Mouse (Mus musculus) neural tube, embryonic 12.5 days (tissue): ENCODE measurements at regions not wholly inside any gene's neighbourhood (a gene's known extent, or its start where the extent isn't known, plus 50 kb on each side); places are given as distances from the start of the nearest gene placed in this dataset.

Experiments used
- ATAC-seq: fragments of 200-750 bp; cut with Nextera tagmentation; 2 replicates; pipeline ENCODE4 v1.8.0; 2017; ENCODE audit warnings: low read depth, mild to moderate bottlenecking, moderate TSS enrichment, moderate library complexity; ENCODE audit not compliant: low FRiP score
- H3K27ac ChIP-seq: fragments of 300-500 bp; sonication (generic); 2 replicates; pipeline ENCODE4 v1.5.1; 2016
- H3K27me3 ChIP-seq: fragments of 300-500 bp; sonication (generic); replicated peaks from 2 replicates; pipeline ENCODE4 v1.6.1; 2016; ENCODE audit warnings: mild to moderate bottlenecking
- H3K36me3 ChIP-seq: fragments of 300-500 bp; sonication (generic); 2 replicates; pipeline ENCODE4 v1.6.1; 2016; ENCODE audit warnings: mild to moderate bottlenecking
- H3K4me1 ChIP-seq: fragments of 300-500 bp; sonication (generic); 2 replicates; pipeline ENCODE4 v1.6.1; 2016
- H3K4me2 ChIP-seq: fragments of 300-500 bp; sonication (generic); replicated peaks from 2 replicates; pipeline ENCODE4 v1.6.1; 2016; ENCODE audit warnings: mild to moderate bottlenecking
- H3K4me3 ChIP-seq: fragments of 300-500 bp; sonication (generic); 2 replicates; pipeline ENCODE4 v1.5.1; 2016
- H3K9ac ChIP-seq: fragments of 300-500 bp; sonication (generic); 2 replicates; pipeline ENCODE4 v1.6.1; 2016; ENCODE audit warnings: mild to moderate bottlenecking
- H3K9me3 ChIP-seq: fragments of 300-500 bp; sonication (generic); 2 replicates; pipeline ENCODE4 v1.6.1; 2016; ENCODE audit warnings: mild to moderate bottlenecking
- WGBS: fragments of 180-500 bp; shearing (Covaris S2); methylation state at CpG from one replicate; pipeline ENCODE4 v1.1.7; 2016; 5-methylcytosine and 5-hydroxymethylcytosine counted together

GRCm38 (mm10) chr8:10835054-10835453 is 173.2 kb downstream of the Irs2 start:
- H3K4me2 ChIP-seq: no peak overlapping the region
- no peaks in the 10 kb centered on the region for H3K36me3 ChIP-seq
- no peak overlapping the region for H3K4me3 ChIP-seq
- no peaks in the 10 kb centered on the region for H3K9me3 ChIP-seq
- 90% methylated on average over 6 of the region's 6 CpGs for WGBS
- no peak overlapping the region for H3K9ac ChIP-seq
- ATAC-seq: no peak
- H3K4me1 ChIP-seq: peaks cover 3% of the 10 kb centered on the region; the same call in 1 of the 2 replicates
- H3K27me3 ChIP-seq: no peaks in the 10 kb centered on the region
- no peak overlapping the region for H3K27ac ChIP-seq

GRCm38 (mm10) chr8:10831864-10832263 is 176.4 kb downstream of the Irs2 start:
- H3K9ac ChIP-seq: no peak overlapping the region
- WGBS: 93% methylated on average over 7 of the region's 7 CpGs
- H3K36me3 ChIP-seq: no peaks in the 10 kb centered on the region
- peaks cover 3% of the 10 kb centered on the region; the same call in 1 of the 2 replicates for H3K4me1 ChIP-seq
- H3K27me3 ChIP-seq: no peaks in the 10 kb centered on the region
- H3K4me3 ChIP-seq: no peak overlapping the region
- H3K27ac ChIP-seq: no peak overlapping the region
- no peaks in the 10 kb centered on the region for H3K9me3 ChIP-seq
- ATAC-seq: no peak
- H3K4me2 ChIP-seq: no peak overlapping the region

- H3K4me1 ChIP-seq: peaks cover 3% of the 10 kb centered on the region; the same call in 1 of the 2 replicates
- no peaks in the 10 kb centered on the region for H3K9me3 ChIP-seq
- no peak overlapping the region for H3K9ac ChIP-seq
- ATAC-seq: no peak
- 85% methylated on average over 6 of the region's 6 CpGs for WGBS
- no peaks in the 10 kb centered on the region for H3K27me3 ChIP-seq
- no peak overlapping the region for H3K4me2 ChIP-seq
- H3K4me3 ChIP-seq: no peak overlapping the region
- H3K36me3 ChIP-seq: no peaks in the 10 kb centered on the region
- H3K27ac ChIP-seq: no peak overlapping the region
Measured at GRCm38 (mm10) chr8:10831277-10831676, 177.0 kb downstream of the Irs2 start.

GRCm38 (mm10) chr8:10830835-10831234 is 177.4 kb downstream of the Irs2 start:
- no peak overlapping the region for H3K4me3 ChIP-seq
- WGBS: 98% methylated on average over 10 of the region's 10 CpGs

GRCm38 (mm10) chr8:10828580-10828979 is 179.7 kb downstream of the Irs2 start:
- H3K4me2 ChIP-seq: no peak overlapping the region
- H3K4me3 ChIP-seq: no peak overlapping the region
- H3K27me3 ChIP-seq: no peaks in the 10 kb centered on the region
- WGBS: 39% methylated on average over 9 of the region's 9 CpGs
- no peaks in the 10 kb centered on the region for H3K9me3 ChIP-seq
- no peak for ATAC-seq
- no peak overlapping the region for H3K9ac ChIP-seq
- no peak overlapping the region for H3K27ac ChIP-seq
- H3K4me1 ChIP-seq: peaks cover 3% of the 10 kb centered on the region; the same call in 1 of the 2 replicates
- no peaks in the 10 kb centered on the region for H3K36me3 ChIP-seq

More at GRCm38 (mm10) chr8:10830835-10831234, 177.4 kb downstream of the Irs2 start:
- H3K27me3 ChIP-seq: no peaks in the 10 kb centered on the region
- no peaks in the 10 kb centered on the region for H3K36me3 ChIP-seq
- H3K4me2 ChIP-seq: no peak overlapping the region
- no peak overlapping the region for H3K27ac ChIP-seq
- no peaks in the 10 kb centered on the region for H3K9me3 ChIP-seq
- no peak overlapping the region for H3K9ac ChIP-seq
- peaks cover 3% of the 10 kb centered on the region; the same call in 1 of the 2 replicates for H3K4me1 ChIP-seq
- ATAC-seq: no peak

GRCm38 (mm10) chr8:10827560-10827959 is 180.7 kb downstream of the Irs2 start:
- Histone ChIP-seq H3K4me1 (no peaks in the 10 kb centered on the region), H3K4me3 (no peak overlapping the region), H3K27me3 (no peaks in the 10 kb centered on the region), H3K9ac (no peak overlapping the region), H3K9me3 (no peaks in the 10 kb centered on the region), H3K27ac (no peak overlapping the region), H3K4me2 (no peak overlapping the region), H3K36me3 (no peaks in the 10 kb centered on the region)
- WGBS: 91% methylated on average over 6 of the region's 6 CpGs
- ATAC-seq: no peak

- H3K4me1 ChIP-seq: no peaks in the 10 kb centered on the region
- no peaks in the 10 kb centered on the region for H3K36me3 ChIP-seq
- 67% methylated on average over 4 of the region's 4 CpGs for WGBS
- no peak overlapping the region for H3K27ac ChIP-seq
- no peak overlapping the region for H3K4me3 ChIP-seq
- no peak overlapping the region for H3K4me2 ChIP-seq
- H3K9ac ChIP-seq: no peak overlapping the region
- H3K9me3 ChIP-seq: no peaks in the 10 kb centered on the region
- no peak for ATAC-seq
- no peaks in the 10 kb centered on the region for H3K27me3 ChIP-seq
Measured at GRCm38 (mm10) chr8:10825981-10826380, 182.3 kb downstream of the Irs2 start.

GRCm38 (mm10) chr8:10825192-10825926 is 182.9 kb downstream of the Irs2 start:
- Histone ChIP-seq H3K4me2 (no peak overlapping the region), H3K9ac (no peak overlapping the region), H3K27me3 (no peaks in the 10 kb centered on the region), H3K27ac (no peak overlapping the region), H3K36me3 (no peaks in the 10 kb centered on the region), H3K9me3 (no peaks in the 10 kb centered on the region), H3K4me1 (no peaks in the 10 kb centered on the region), H3K4me3 (no peak overlapping the region)
- ATAC-seq: no peak
- WGBS: 86% methylated on average over 10 of the region's 10 CpGs

GRCm38 (mm10) chr8:10821901-10822300 is 186.4 kb downstream of the Irs2 start:
- Histone ChIP-seq H3K9ac (no peak overlapping the region), H3K4me1 (no peaks in the 10 kb centered on the region), H3K27me3 (no peaks in the 10 kb centered on the region), H3K27ac (no peak overlapping the region), H3K4me3 (no peak overlapping the region), H3K4me2 (no peak overlapping the region), H3K9me3 (no peaks in the 10 kb centered on the region), H3K36me3 (no peaks in the 10 kb centered on the region)
- 81% methylated on average over 2 of the region's 2 CpGs for whole genome bisulfite sequencing
- no peak for ATAC-seq

- no peak for ATAC-seq
- 82% methylated on average over 7 of the region's 7 CpGs for WGBS
- H3K4me3 ChIP-seq: no peak overlapping the region
- H3K36me3 ChIP-seq: no peaks in the 10 kb centered on the region
- no peak overlapping the region for H3K27ac ChIP-seq
- peaks cover 21% of the 10 kb centered on the region for H3K4me1 ChIP-seq
- no peak overlapping the region for H3K9ac ChIP-seq
- no peaks in the 10 kb centered on the region for H3K27me3 ChIP-seq
- H3K9me3 ChIP-seq: no peaks in the 10 kb centered on the region
- H3K4me2 ChIP-seq: no peak overlapping the region
Measured at GRCm38 (mm10) chr8:10814499-10814898, 193.8 kb downstream of the Irs2 start.

- Histone ChIP-seq H3K27ac (no peak overlapping the region), H3K36me3 (no peaks in the 10 kb centered on the region), H3K9ac (no peak overlapping the region), H3K27me3 (no peaks in the 10 kb centered on the region), H3K4me3 (no peak overlapping the region), H3K4me1 (peaks cover 21% of the 10 kb centered on the region), H3K9me3 (no peaks in the 10 kb centered on the region), H3K4me2 (no peak overlapping the region)
- ATAC-seq: 0 out of 2 replicates have a peak, but pooled peaks have one; percentile 37
- 72% methylated on average over 10 of the region's 10 CpGs for whole genome bisulfite sequencing
Measured at GRCm38 (mm10) chr8:10812060-10812670, 196.1 kb downstream of the Irs2 start.

- Histone ChIP-seq H3K27ac (no peak overlapping the region), H3K4me1 (peaks cover 36% of the 10 kb centered on the region), H3K36me3 (no peaks in the 10 kb centered on the region), H3K27me3 (no peaks in the 10 kb centered on the region), H3K9ac (no peak overlapping the region), H3K4me3 (no peak overlapping the region), H3K9me3 (no peaks in the 10 kb centered on the region), H3K4me2 (no peak overlapping the region)
- WGBS: 92% methylated on average over 5 of the region's 5 CpGs
- no peak for ATAC-seq
Measured at GRCm38 (mm10) chr8:10807040-10807439, 201.2 kb downstream of the Irs2 start.
